In the genomic region with DNA sequence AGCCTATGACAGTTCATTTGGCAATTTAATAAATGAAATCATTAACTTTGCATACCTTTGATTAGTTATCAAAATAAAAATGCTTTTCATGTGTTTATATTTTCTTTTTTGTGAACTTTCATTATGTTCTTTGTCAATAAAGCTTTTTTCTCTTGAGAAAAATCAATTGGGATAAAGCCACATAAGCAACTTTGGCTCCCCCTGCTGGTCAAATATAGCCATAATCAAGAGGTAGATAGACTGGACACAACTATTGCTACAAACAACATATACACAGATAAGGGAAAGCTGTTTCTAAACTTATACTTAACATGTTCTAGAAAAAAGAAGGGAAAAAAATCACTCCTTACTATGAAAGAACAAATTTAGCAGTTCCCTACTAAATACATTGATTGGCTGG, we compare ENCODE assay signal across 11 mouse cellular contexts. TPM values are rescaled to one million over a fixed set of nuclear protein-coding genes. Genes with fewer than 3 reads are reported as not detected.
DNase-seq lines count a peak whose midpoint lies in the region; ATAC-seq and TF ChIP-seq lines count a peak whose summit lies in the region.
"Had no signal": no experiment of that assay in that cellular context is flagged by ENCODE, and none has a peak within 500 bp of the region (broad histone marks: within the 10 kb centered on the region; RNA-seq: fewer than 3 reads in every experiment).

No protein-coding gene starts in this region.

- H3K36me3 ChIP-seq in intestine, postnatal 0 days (ENCODE audit: control insufficient read depth, insufficient read depth), result no peaks in the 10 kb centered on the region
- no peaks in the 10 kb centered on the region for H3K36me3 ChIP-seq in intestine, embryonic 16.5 days (ENCODE audit: control insufficient read depth, insufficient read depth, low read length)
- H3K36me3 ChIP-seq: liver, embryonic 15.5 days; stomach, embryonic 15.5 days had no signal

- no peak overlapping the region for H3K4me2 ChIP-seq in intestine, postnatal 0 days (replicated peaks; ENCODE audit: low read depth)
- no peak overlapping the region for H3K4me2 ChIP-seq in intestine, embryonic 16.5 days (ENCODE audit: low read depth, low read length)
- H3K4me2 ChIP-seq: embryonic facial prominence, embryonic 13.5 days; liver, embryonic 15.5 days; stomach, embryonic 15.5 days had no signal

- H3K4me1 ChIP-seq in intestine, postnatal 0 days (replicated peaks; ENCODE audit: control insufficient read depth, insufficient read depth, low read length), result no peaks in the 10 kb centered on the region; the same call in 1 of the 2 replicates
- H3K4me1 ChIP-seq in intestine, embryonic 16.5 days (ENCODE audit: control insufficient read depth, insufficient read depth, low read length), result peaks cover 4% of the 10 kb centered on the region
- H3K4me1 ChIP-seq: stomach, embryonic 15.5 days had no signal

- H3K27ac ChIP-seq in intestine, postnatal 0 days (ENCODE audit: low read depth, low read length), result no peak overlapping the region
- no peak overlapping the region for H3K27ac ChIP-seq in intestine, embryonic 16.5 days (ENCODE audit: low read length)
- H3K27ac ChIP-seq in layer of hippocampus, adult 2 months, result no peak overlapping the region
- H3K27ac ChIP-seq: embryonic facial prominence, embryonic 13.5 days; liver, embryonic 15.5 days; stomach, embryonic 15.5 days had no signal

- no peaks in the 10 kb centered on the region for H3K9me3 ChIP-seq in intestine, postnatal 0 days (ENCODE audit: control insufficient read depth)
- no peaks in the 10 kb centered on the region for H3K9me3 ChIP-seq in intestine, embryonic 16.5 days (ENCODE audit: control insufficient read depth, low read length)
- H3K9me3 ChIP-seq: embryonic facial prominence, embryonic 13.5 days; liver, embryonic 15.5 days; stomach, embryonic 15.5 days had no signal

- no peak for ATAC-seq in intestine, postnatal 0 days
- ATAC-seq in intestine, embryonic 16.5 days, result no peak
- ATAC-seq in monocyte, adult 5-6 weeks (replicated peaks; ENCODE audit: insufficient number of reproducible peaks, low FRiP score, low TSS enrichment, poor library complexity, severe bottlenecking), result 0 out of 2 replicates have a peak, but pooled peaks have one; percentile 53
- no peak for ATAC-seq in inflammation-experienced regulatory T-cells, adult 6 months

- H3K9ac ChIP-seq in intestine, postnatal 0 days (ENCODE audit: low read depth, low read length), result no peak overlapping the region
- no peak overlapping the region for H3K9ac ChIP-seq in intestine, embryonic 16.5 days (ENCODE audit: low read depth, low read length)
- H3K9ac ChIP-seq: embryonic facial prominence, embryonic 13.5 days; liver, embryonic 15.5 days; stomach, embryonic 15.5 days had no signal

- no peak overlapping the region for H3K4me3 ChIP-seq in intestine, postnatal 0 days (ENCODE audit: low read depth, low read length)
- H3K4me3 ChIP-seq in intestine, embryonic 16.5 days (ENCODE audit: low read length), result no peak overlapping the region
- no peak overlapping the region for H3K4me3 ChIP-seq in layer of hippocampus, adult 2 months
- H3K4me3 ChIP-seq: embryonic facial prominence, embryonic 13.5 days; liver, embryonic 15.5 days; stomach, embryonic 15.5 days had no signal

- peak; percentile 77 for DNase-seq in CD4-positive helper T cell, adult 2 months (ENCODE audit: low read depth, low spot score)
- DNase-seq in ZHBTc4 (ENCODE audit: low read depth, low spot score), result peak; percentile 81
- DNase-seq in embryo, embryonic 10.5 days (ENCODE audit: low spot score), result peak; percentile 90
- peak; percentile 50 to 72 for DNase-seq in layer of hippocampus, adult 2 months (ENCODE audit: low spot score in 2 of 2)

- H3K27me3 ChIP-seq in intestine, postnatal 0 days (replicated peaks; ENCODE audit: control insufficient read depth, insufficient read depth, low read length), result no peaks in the 10 kb centered on the region
- H3K27me3 ChIP-seq in intestine, embryonic 16.5 days (replicated peaks; ENCODE audit: control insufficient read depth, insufficient read depth, low read length), result no peaks in the 10 kb centered on the region
- H3K27me3 ChIP-seq: embryonic facial prominence, embryonic 13.5 days; liver, embryonic 15.5 days; stomach, embryonic 15.5 days had no signal

- TF ChIP-seq CTCF in intestine, postnatal 0 days (IDR thresholded peaks at IDR 0.05; ENCODE audit: low read depth), result peak; percentile 83
- peak; percentile 92 for TF ChIP-seq CTCF in layer of hippocampus, adult 2 months (conservative IDR thresholded peaks at IDR 0.05)

RNA-seq across cellular contexts. Expression of gene Kansl1, which starts 7.1 kb away (rescaled TPM):
- polyA plus RNA-seq in intestine, postnatal 0 days (2015; fragmentation: Nextera tagmentation; extraction: Ambion mirVana), result 8.1 and 9.0 TPM in 2 replicates
- polyA plus RNA-seq in intestine, embryonic 16.5 days (2015; fragmentation: Nextera tagmentation; extraction: Ambion mirVana), result 13.7 and 14.4 TPM in 2 replicates
- 10 to 100 TPM; 69.9 to 70.5 TPM for total RNA-seq in layer of hippocampus, adult 2 months (2021)
- 46.2 to 72.5 TPM (median 48.9 TPM) in 3 replicates for total RNA-seq in monocyte, adult 5-6 weeks (2017)
- 10 to 100 TPM; 41.7 to 50.0 (median 44.5) TPM for polyA plus RNA-seq in inflammation-experienced regulatory T-cells, adult 6 months (2017; shearing (Covaris generic))
